Mouse (Mus musculus): ENCODE measurements around the gene Ppp1r13b. TPM values are rescaled to one million over a fixed set of nuclear protein-coding genes. Genes with fewer than 3 reads are reported as not detected.

The Ppp1r13b gene
- polyA plus RNA-seq, 1 experiment = 37.6 TPM

- DNase-seq (ENCODE audit: extremely low spot score in 1 of 2, low spot score in 1 of 2) = peak in 1 of 2 experiments; percentile 41
These were observed 12.1 kb upstream of the Ppp1r13b start for GRCm38 (mm10) chr12:111920046-111920445.

GRCm38 (mm10) chr12:111916514-111917217 is 8.8 kb upstream of the Ppp1r13b start:
- no peak for DNase-seq (ENCODE audit: extremely low spot score in 1 of 2, low spot score in 1 of 2)

DNA sequence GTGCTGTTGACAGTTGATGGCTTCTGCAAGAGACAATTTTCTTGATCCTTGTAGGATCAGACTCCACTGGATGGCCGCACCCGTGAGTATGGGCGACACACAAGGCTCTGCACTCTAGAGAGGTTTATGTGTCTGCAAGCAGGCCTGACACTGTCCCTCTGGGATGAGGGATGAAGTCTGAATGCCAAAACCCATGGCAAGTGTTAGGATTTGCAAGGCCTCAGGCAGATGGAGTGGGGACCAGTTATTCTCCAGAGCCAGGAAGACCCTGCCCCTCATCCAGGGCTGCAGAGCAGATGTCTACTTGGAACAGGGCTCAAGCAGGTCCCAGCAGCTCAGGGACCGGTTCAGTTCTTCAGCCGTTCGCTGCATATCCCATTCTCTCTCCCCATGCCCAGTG is 7.9 kb upstream of the Ppp1r13b start:
- DNase-seq (ENCODE audit: extremely low spot score in 1 of 2, low spot score in 1 of 2) = no peak

GRCm38 (mm10) chr12:111914031-111914430 is 6.1 kb upstream of the Ppp1r13b start:
- DNase-seq (ENCODE audit: extremely low spot score in 1 of 2, low spot score in 1 of 2) = no peak

GRCm38 (mm10) chr12:111912802-111913201 is 4.9 kb upstream of the Ppp1r13b start:
- no peak for DNase-seq (ENCODE audit: extremely low spot score in 1 of 2, low spot score in 1 of 2)

- no peak for DNase-seq (ENCODE audit: extremely low spot score in 1 of 2, low spot score in 1 of 2)
These were observed 3.9 kb upstream of the Ppp1r13b start for GRCm38 (mm10) chr12:111911796-111912195.

GRCm38 (mm10) chr12:111911171-111911760 is 3.4 kb upstream of the Ppp1r13b start:
- no peak for DNase-seq (ENCODE audit: extremely low spot score in 1 of 2, low spot score in 1 of 2)

GRCm38 (mm10) chr12:111908997-111909550 is 1.2 kb upstream of the Ppp1r13b start:
- DNase-seq (ENCODE audit: extremely low spot score in 1 of 2, low spot score in 1 of 2) = no peak

DNA sequence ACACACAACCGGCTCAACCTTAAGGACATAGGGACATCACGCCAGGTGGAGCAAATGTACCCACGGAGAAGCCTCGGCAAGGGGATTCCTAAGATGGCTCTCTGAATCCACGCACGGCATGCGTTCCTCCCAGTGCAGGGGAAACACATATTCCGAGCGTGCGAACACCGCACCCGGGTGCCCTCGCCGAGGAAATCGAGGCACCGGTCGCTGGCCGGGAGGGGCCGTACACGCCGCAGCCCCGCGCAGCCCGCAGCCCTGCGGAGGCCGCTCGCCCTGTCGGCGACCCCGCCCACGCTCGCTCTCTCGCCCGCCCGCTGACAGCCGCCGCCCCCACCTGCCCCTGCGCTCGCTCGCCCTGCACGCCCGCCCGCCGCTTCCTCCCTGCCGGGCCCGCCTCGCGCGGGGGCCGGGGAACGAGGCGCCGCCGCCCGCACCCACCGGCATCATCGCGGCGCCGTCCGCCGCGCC is 454 bp downstream of the Ppp1r13b start:
- DNase-seq (ENCODE audit: extremely low spot score in 1 of 2, low spot score in 1 of 2) = peak in 1 of 2 experiments; percentile 44

GRCm38 (mm10) chr12:111906309-111906875 is 1.5 kb downstream of the Ppp1r13b start:
- DNase-seq (ENCODE audit: extremely low spot score in 1 of 2, low spot score in 1 of 2) = no peak

DNA sequence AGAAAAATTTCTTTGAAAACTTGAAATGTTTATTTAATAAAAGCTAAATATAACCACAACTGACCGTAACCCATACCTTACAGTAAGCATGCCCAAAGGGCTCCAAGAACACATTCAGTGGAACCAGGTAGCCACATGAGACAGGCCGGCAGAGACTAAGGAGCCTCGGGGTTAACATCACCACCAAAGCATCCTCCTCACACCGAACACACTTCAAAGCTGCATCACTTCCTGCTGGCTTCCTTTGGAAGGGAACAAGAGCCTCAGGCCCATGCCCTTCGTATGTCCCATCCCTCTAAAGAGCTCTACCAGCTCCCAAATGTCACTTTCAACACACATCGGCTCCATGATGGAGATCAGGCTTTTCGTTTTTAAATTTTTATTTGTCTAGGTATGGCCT is 5.4 kb downstream of the Ppp1r13b start:
- DNase-seq (ENCODE audit: extremely low spot score in 1 of 2, low spot score in 1 of 2) = no peak

GRCm38 (mm10) chr12:111901105-111901875 is 6.6 kb downstream of the Ppp1r13b start:
- peak in 1 of 2 experiments; percentile 59 for DNase-seq (ENCODE audit: extremely low spot score in 1 of 2, low spot score in 1 of 2)

- DNase-seq (ENCODE audit: extremely low spot score in 1 of 2, low spot score in 1 of 2) = no peak
These were observed 8.3 kb downstream of the Ppp1r13b start for GRCm38 (mm10) chr12:111899646-111900045.

DNA sequence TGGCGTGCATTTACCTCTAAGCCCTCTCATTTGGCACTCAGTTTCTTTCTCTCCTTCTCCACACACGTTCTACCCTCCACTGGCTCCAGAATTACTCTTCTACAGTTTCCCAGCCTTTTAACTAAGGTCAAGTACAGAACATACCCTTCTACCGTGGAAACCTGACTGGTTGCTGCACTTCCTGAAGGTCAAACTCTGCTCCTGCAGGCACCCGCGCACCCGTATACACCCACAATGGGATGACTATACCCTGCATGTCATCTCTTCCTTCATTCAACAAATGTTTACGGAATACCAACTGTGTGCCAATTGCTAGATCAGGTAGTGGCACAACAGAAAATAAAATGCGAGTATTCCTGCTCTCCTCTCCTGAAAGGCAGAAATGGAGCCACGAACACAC is 9.2 kb downstream of the Ppp1r13b start:
- no peak for DNase-seq (ENCODE audit: extremely low spot score in 1 of 2, low spot score in 1 of 2)

DNA sequence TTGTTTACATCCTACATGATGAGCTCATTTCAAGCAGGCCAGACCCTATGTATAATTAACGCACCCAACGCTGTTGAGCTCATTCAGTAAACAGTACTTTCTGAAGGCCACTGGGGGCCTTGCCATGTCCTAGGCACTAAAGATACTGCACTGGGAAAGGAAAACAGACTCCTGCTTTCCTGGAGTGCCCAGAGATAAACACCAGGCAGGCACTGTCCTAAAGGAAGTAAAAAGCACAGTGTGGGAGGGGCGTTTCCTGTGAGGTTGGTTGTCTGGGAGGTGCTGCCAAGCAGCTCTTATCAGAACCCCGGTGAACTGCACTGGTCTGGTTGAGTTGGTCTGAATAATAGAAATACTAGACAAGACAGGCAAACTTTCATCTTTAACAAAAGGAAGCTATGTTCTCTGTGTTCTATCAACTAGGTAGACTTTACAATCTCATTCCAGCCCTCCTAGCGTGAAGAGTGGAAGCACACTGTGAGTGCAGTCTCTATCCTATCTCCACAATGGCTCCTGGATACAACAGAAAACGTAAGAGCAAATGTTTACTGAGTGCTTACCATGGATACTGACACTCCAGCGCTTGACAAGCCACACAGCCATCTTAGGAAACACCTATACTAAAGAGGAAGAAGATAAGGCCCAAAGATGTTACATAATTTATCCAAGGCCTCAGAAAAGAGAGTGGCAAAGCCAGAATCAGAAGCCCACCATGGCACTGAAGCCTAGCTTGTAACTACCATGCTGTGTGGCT is 10.8 kb downstream of the Ppp1r13b start:
- DNase-seq (ENCODE audit: extremely low spot score in 1 of 2, low spot score in 1 of 2) = no peak

DNA sequence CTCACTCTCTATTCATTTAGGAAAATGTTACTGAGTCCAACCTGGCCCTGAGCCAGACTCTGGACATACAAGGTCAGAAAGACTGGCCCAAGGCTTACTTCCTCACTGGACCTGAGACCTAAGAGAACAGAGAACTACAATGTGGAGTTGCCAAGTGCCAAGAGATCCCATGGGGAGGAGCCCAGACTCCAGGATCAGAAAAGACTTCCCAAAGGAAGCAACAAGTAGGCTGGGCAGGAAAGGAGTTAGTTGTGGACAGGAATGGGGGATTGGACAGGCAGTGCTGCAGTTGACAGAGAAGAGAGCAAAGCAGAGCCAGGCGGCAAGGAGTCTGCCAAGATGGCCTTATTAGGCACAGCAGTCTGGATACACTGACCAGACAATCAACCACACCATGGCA is 13.8 kb downstream of the Ppp1r13b start:
- DNase-seq (ENCODE audit: extremely low spot score in 1 of 2, low spot score in 1 of 2) = no peak

- DNase-seq (ENCODE audit: extremely low spot score in 1 of 2, low spot score in 1 of 2) = no peak
These were observed 14.9 kb downstream of the Ppp1r13b start for GRCm38 (mm10) chr12:111892981-111893380.

DNA sequence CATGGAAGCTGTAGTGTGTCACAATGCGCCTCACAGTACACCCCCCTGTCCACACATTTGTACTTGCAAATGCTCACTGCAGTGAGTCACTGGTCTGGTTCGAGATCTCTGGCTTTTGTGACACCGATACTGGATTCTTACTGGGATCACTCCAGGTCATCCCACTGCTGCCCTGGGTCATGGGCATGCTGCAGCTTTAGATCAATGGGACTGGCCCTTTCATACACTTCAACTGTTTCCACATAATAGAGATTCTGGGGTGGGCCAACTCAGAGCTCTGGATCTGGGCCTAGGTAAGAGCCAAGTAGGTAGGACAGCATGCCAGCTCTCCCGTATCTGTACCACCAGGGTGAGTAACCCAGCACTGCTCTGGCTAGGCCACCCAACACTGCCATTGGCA is 16.1 kb downstream of the Ppp1r13b start:
- no peak for DNase-seq (ENCODE audit: extremely low spot score in 1 of 2, low spot score in 1 of 2)

GRCm38 (mm10) chr12:111889251-111889650 is 18.7 kb downstream of the Ppp1r13b start:
- no peak for DNase-seq (ENCODE audit: extremely low spot score in 1 of 2, low spot score in 1 of 2)

GRCm38 (mm10) chr12:111888303-111888864 is 19.5 kb downstream of the Ppp1r13b start:
- peak in 1 of 2 experiments; percentile 31 for DNase-seq (ENCODE audit: extremely low spot score in 1 of 2, low spot score in 1 of 2)
